Mouse (Mus musculus) limb, embryonic 15.5 days (tissue): ENCODE results near the gene Efna5. TPM values are rescaled to one million over a fixed set of nuclear protein-coding genes. Genes with fewer than 3 reads are reported as not detected.

Experiments used
- ATAC-seq: fragments of 200-750 bp; cut with Nextera tagmentation; 2 replicates; pipeline ENCODE4 v1.8.0; 2017; ENCODE audit warnings: low read depth, moderate TSS enrichment; ENCODE audit not compliant: insufficient number of reproducible peaks, low FRiP score, low TSS enrichment
- H3K27ac ChIP-seq: fragments of 300-500 bp; sonication (generic); 2 replicates; pipeline ENCODE4 v1.5.1; 2015; ENCODE audit warnings: moderate library complexity, mild to moderate bottlenecking, inconsistent platforms
- H3K27me3 ChIP-seq: fragments of 300-500 bp; sonication (generic); 2 replicates; pipeline ENCODE4 v1.6.1; 2015; ENCODE audit warnings: inconsistent platforms
- H3K36me3 ChIP-seq: fragments of 300-500 bp; sonication (generic); 2 replicates; pipeline ENCODE4 v1.6.1; 2015; ENCODE audit warnings: inconsistent platforms
- H3K4me1 ChIP-seq: fragments of 300-500 bp; sonication (generic); 2 replicates; pipeline ENCODE4 v1.6.1; 2015; ENCODE audit warnings: inconsistent platforms
- H3K4me2 ChIP-seq: fragments of 300-500 bp; sonication (generic); 2 replicates; pipeline ENCODE4 v1.6.1; 2015; ENCODE audit warnings: mild to moderate bottlenecking, inconsistent platforms
- H3K4me3 ChIP-seq: fragments of 300-500 bp; sonication (generic); 2 replicates; pipeline ENCODE4 v1.5.1; 2015; ENCODE audit warnings: mild to moderate bottlenecking, inconsistent platforms
- H3K9ac ChIP-seq: fragments of 300-500 bp; sonication (generic); 2 replicates; pipeline ENCODE4 v1.6.1; 2015; ENCODE audit warnings: inconsistent platforms
- H3K9me3 ChIP-seq: fragments of 300-500 bp; sonication (generic); 2 replicates; pipeline ENCODE4 v1.6.1; 2016; ENCODE audit warnings: inconsistent platforms
- WGBS: fragments of 180-500 bp; shearing (Covaris S2); methylation state at CpG from one replicate; pipeline ENCODE4 v1.1.7; 2015; 5-methylcytosine and 5-hydroxymethylcytosine counted together
- polyA plus RNA-seq: library from polyadenylated mRNA; unstranded; fragments of >200 nt; fragmentation: Nextera tagmentation; extraction: Ambion mirVana; gene quantifications from 2 replicates; pipeline ENCODE4 v1.2.1, GENCODE M21; 2015

Efna5 gene
- polyA plus RNA-seq, 1 experiment from 2014 or later: 62.1 TPM

DNA sequence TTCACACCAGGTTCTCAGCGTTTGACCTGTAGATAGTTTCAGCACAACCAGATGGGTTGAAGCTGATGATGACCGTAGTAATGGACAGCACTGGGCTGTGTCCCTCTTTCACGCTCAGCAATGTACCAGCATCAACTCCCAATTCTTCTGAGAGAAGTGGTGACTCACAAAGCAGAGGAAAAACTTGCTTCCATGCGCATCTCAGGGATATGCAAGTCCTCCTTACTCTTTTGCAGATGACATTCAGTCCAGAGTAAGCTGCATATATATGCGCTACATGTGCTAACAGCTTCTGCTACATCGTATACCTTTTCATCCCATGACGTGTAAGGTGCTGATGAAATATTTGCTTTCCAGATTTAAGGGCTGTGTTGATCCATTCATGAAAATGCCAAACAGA, 224.1 kb downstream of the Efna5 start:
- no peak overlapping the region for H3K27ac ChIP-seq
- no peaks in the 10 kb centered on the region for H3K27me3 ChIP-seq
- H3K4me1 ChIP-seq: peaks cover 20% of the 10 kb centered on the region
- no peak overlapping the region for H3K9ac ChIP-seq
- no peak for ATAC-seq
- no peaks in the 10 kb centered on the region for H3K36me3 ChIP-seq
- 83% methylated on average over 7 of the region's 7 CpGs for WGBS
- H3K4me3 ChIP-seq: no peak overlapping the region
- no peak overlapping the region for H3K4me2 ChIP-seq
- no peaks in the 10 kb centered on the region for H3K9me3 ChIP-seq

DNA sequence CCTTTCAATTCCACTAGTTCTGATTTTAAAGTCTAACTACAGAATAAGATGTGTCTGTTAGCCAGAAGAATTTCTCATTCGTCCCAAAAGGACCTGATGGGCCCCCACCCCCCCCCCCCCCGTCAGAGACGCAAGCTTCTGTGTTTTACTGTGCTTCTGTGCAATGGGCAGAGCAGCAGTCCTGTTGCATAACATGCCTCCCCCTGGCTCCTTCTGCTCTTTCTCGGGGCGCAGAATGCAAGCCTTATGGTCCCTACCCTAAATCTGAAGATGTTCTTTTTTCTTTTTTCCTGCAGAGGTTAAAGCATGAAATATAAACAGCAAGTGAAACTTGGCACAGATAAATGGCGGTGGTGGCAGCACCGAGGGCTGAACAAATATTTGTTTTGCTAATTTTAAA, 224.5 kb downstream of the Efna5 start:
- ATAC-seq: no peak
- WGBS: 58% methylated on average over 7 of the region's 7 CpGs
- H3K4me1 ChIP-seq: peaks cover 20% of the 10 kb centered on the region

DNA sequence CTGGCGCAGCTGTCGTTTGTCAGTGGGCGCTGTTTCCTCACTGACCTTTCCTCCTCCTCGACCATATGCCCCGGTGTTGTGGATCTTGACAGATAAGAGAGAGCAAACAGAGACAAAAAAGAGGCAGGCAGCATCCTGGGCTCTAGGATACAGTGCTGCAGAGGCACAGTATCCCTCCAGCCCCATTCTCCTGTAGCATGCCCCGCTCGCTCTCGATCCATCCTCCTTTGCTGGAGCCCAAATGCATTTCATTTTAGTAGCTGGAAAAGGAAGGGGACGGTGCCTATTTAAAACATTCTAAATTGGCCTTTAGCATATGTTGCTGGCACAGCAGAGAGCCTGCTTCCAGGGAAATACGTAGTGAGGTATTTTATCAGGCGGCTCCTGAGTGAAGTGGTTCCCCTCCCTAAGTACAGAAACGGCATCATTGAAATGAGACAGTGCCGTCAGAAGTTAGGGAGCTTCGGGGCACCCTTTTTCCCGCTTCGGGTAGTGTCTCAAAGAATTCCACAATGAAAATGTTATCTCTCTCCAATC, 225.2 kb downstream of the Efna5 start:
- peaks cover 20% of the 10 kb centered on the region for H3K4me1 ChIP-seq
- no peak for ATAC-seq
- H3K9ac ChIP-seq: no peak overlapping the region
- H3K4me2 ChIP-seq: no peak overlapping the region
- H3K27ac ChIP-seq: no peak overlapping the region
- H3K27me3 ChIP-seq: no peaks in the 10 kb centered on the region
- no peaks in the 10 kb centered on the region for H3K9me3 ChIP-seq
- H3K4me3 ChIP-seq: no peak overlapping the region
- no peaks in the 10 kb centered on the region for H3K36me3 ChIP-seq
- 55% methylated on average over 16 of the region's 16 CpGs for WGBS

More for the DNA sequence above, 224.5 kb downstream of the Efna5 start:
- Histone ChIP-seq H3K27me3 (no peaks in the 10 kb centered on the region), H3K9me3 (no peaks in the 10 kb centered on the region), H3K36me3 (no peaks in the 10 kb centered on the region), H3K4me2 (no peak overlapping the region), H3K27ac (no peak overlapping the region), H3K9ac (no peak overlapping the region), H3K4me3 (no peak overlapping the region)

DNA sequence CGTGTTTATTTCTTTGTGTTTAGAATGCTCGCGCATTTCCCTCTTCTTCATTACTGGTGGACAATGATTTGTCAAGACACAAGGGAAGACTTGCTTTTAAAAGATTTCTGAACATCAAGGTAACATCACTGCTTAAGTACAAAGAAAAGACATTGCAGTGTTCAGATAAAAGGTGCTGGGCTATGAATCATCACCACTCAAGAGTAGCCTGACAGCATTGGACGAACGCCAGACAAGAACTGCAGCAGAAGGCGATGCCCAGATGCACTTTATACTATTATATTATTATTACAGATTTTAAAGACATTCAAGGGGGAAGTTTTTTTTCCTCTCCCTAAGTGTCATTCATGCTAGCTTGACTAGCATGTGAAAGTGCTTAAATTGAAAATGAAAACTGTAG, 228.7 kb downstream of the Efna5 start:
- Histone ChIP-seq H3K36me3 (no peaks in the 10 kb centered on the region), H3K9me3 (no peaks in the 10 kb centered on the region), H3K4me2 (no peak overlapping the region), H3K27ac (no peak overlapping the region), H3K4me3 (no peak overlapping the region), H3K4me1 (peaks cover 17% of the 10 kb centered on the region), H3K9ac (no peak overlapping the region), H3K27me3 (no peaks in the 10 kb centered on the region)
- WGBS: 69% methylated on average over 6 of the region's 6 CpGs
- ATAC-seq: no peak

DNA sequence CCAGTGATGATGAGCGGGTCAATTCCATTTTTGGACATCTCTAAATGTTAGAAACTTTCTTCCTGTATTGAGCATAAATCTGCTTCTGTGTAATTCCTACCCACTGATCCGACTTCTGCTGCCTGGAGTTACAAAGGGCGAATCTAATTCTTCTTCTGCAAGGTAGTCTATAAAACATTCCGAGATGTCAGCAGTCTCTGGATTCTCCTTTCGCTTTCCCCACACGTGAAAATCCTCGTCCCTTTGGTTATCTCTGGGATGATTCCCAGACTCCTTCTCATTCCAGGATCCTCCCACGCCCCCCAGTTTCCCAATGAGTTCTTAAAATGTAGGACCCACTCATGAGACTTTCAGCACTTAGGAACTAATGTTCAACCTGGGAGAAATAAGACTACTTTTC, 229.4 kb downstream of the Efna5 start:
- H3K9ac ChIP-seq: no peak overlapping the region
- H3K27me3 ChIP-seq: no peaks in the 10 kb centered on the region
- ATAC-seq: no peak
- no peak overlapping the region for H3K27ac ChIP-seq
- H3K4me2 ChIP-seq: no peak overlapping the region
- no peaks in the 10 kb centered on the region for H3K36me3 ChIP-seq
- H3K4me1 ChIP-seq: peaks cover 17% of the 10 kb centered on the region
- H3K9me3 ChIP-seq: no peaks in the 10 kb centered on the region
- no peak overlapping the region for H3K4me3 ChIP-seq
- WGBS: 64% methylated on average over 8 of the region's 8 CpGs

DNA sequence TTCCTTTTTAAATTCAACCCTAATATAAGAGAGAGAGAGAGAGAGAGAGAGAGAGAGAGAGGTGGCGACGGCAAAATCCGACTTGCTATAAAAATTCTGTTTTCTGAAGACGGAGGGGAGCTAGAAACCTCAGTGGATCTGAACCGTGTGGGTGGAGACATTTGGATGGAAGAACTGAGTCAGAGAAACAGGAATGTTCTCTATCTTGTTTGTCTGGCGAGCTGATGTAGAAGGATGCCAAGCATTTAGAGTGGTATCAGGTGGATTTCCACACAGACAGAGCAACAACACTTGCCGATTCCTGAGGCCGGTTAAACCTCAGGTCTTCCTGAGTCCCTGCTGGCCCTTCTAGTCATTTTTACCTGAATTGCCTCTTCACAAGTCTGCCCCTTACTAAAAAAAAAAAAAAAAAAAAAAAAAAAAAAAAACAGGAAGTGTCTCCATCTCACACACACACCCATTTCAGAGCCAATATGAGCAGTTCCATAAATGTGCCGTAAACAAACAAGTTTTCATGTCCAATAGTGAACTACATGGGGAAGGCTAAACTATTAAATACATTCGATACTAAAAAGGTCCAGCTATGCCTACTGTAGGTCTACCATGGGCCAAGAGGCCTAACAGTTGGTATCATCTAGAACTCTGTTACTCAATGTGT, 231.7 kb downstream of the Efna5 start:
- ATAC-seq: no peak
- Histone ChIP-seq H3K4me1 (peaks cover 9% of the 10 kb centered on the region), H3K4me3 (no peak overlapping the region), H3K4me2 (no peak overlapping the region), H3K36me3 (no peaks in the 10 kb centered on the region), H3K27me3 (no peaks in the 10 kb centered on the region), H3K27ac (no peak overlapping the region), H3K9ac (no peak overlapping the region), H3K9me3 (no peaks in the 10 kb centered on the region)
- 57% methylated on average over 10 of the region's 10 CpGs for WGBS

DNA sequence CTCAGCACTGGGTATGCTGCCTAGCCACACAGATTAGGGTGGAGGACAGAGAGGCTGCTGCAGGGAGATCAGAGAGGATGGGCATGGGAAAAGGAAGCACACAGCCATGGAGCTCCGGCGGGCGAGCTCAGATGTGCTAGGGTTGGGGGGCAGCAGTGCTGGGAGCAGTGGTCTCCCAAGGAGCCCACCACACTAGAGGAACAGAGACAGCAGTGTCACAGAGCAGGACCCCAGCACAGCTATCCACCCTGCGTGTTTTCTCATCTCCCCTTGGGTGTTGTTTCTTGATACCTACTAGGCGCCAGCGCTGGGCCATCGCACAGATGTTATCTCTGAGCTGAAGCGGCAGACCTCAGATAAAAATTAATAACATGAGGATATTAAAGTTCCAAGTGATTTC, 234.3 kb downstream of the Efna5 start:
- Histone ChIP-seq H3K4me3 (no peak overlapping the region), H3K27ac (no peak overlapping the region), H3K9me3 (no peaks in the 10 kb centered on the region), H3K36me3 (no peaks in the 10 kb centered on the region), H3K4me1 (peaks cover 9% of the 10 kb centered on the region), H3K27me3 (no peaks in the 10 kb centered on the region), H3K4me2 (no peak overlapping the region), H3K9ac (no peak overlapping the region)
- WGBS: 89% methylated on average over 8 of the region's 8 CpGs
- no peak for ATAC-seq

DNA sequence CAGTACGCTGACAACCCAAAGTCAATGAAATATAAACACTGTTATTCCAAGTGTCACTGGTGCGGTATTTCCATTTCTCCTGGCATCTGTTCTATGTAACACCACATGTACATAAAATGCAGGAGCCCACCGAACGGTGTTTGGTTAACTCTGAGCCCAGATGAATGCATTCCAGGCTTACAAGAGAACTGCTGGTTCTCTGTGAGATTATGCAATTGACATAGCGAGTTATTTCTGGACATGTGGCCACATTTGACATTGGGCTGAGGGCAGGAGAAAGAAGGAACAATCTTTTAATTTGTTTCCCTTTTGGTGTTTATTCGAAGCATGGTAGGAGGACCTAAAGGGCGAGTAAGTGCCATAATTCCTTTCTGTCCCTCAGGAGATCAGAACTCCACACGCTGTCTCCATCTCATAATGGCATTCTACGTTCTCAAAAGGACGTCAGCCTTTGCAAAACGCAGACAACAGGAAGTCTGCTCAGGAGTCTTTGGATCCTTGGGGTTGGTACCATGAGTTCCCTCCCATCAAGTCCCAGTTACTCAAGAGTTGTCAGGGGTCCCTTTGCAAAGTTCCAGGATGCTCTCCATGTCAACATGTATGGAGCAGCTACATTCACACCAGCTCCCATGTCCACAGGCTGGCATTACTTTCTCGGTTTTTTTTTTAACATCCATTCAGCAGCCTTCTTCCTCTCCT, 238.5 kb downstream of the Efna5 start:
- no peak overlapping the region for H3K4me3 ChIP-seq
- no peaks in the 10 kb centered on the region for H3K36me3 ChIP-seq
- 67% methylated on average over 12 of the region's 12 CpGs for WGBS
- H3K27ac ChIP-seq: no peak overlapping the region
- no peaks in the 10 kb centered on the region for H3K27me3 ChIP-seq
- no peaks in the 10 kb centered on the region for H3K4me1 ChIP-seq
- no peak overlapping the region for H3K9ac ChIP-seq
- no peaks in the 10 kb centered on the region for H3K9me3 ChIP-seq
- no peak overlapping the region for H3K4me2 ChIP-seq
- no peak for ATAC-seq

DNA sequence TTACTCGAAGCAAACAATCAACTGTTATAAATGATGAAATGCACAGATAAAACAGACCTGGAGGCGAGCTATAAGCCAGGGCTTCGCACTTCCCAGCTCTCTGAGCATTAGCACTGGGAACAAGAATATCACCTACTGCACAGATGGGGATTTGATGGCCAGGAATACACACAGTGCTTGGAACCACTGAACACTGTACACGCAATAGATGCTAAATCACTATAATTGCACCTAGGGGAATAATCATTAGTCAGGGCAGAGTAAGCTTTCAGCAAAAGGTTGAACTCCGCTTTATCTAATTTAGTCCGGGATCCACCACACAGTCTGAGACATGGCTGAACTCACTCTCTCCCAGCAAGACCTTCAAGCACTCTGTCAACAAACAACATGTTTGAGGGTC, 240.5 kb downstream of the Efna5 start:
- Histone ChIP-seq H3K9ac (no peak overlapping the region), H3K27ac (no peak overlapping the region), H3K4me1 (no peaks in the 10 kb centered on the region), H3K9me3 (no peaks in the 10 kb centered on the region), H3K4me3 (no peak overlapping the region), H3K27me3 (no peaks in the 10 kb centered on the region), H3K4me2 (no peak overlapping the region), H3K36me3 (no peaks in the 10 kb centered on the region)
- ATAC-seq: no peak
- WGBS: 90% methylated on average over 6 of the region's 6 CpGs

DNA sequence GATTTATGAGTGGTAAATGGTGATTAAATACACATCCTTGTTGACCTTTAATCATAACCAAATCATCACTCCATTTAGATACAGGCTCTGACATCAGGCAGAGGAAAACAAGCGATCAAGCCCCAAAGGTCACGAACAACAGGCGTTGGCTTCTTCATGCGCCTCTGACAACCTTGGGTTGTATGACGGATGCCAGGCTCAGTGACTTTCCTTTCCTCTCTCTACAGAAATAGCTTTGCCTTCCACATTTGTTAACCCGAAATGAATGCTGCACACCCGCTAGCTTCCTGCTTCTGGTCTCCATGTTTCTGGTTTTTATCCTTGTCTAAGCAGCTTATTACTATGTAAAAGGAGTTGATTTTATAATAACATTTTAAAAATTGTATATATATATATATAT, 244.2 kb downstream of the Efna5 start:
- H3K4me2 ChIP-seq: no peak overlapping the region
- H3K36me3 ChIP-seq: no peaks in the 10 kb centered on the region
- no peak overlapping the region for H3K27ac ChIP-seq
- no peak for ATAC-seq
- H3K9ac ChIP-seq: no peak overlapping the region
- WGBS: 87% methylated on average over 7 of the region's 7 CpGs
- H3K4me3 ChIP-seq: no peak overlapping the region
- no peaks in the 10 kb centered on the region for H3K27me3 ChIP-seq
- H3K9me3 ChIP-seq: no peaks in the 10 kb centered on the region
- no peaks in the 10 kb centered on the region for H3K4me1 ChIP-seq

DNA sequence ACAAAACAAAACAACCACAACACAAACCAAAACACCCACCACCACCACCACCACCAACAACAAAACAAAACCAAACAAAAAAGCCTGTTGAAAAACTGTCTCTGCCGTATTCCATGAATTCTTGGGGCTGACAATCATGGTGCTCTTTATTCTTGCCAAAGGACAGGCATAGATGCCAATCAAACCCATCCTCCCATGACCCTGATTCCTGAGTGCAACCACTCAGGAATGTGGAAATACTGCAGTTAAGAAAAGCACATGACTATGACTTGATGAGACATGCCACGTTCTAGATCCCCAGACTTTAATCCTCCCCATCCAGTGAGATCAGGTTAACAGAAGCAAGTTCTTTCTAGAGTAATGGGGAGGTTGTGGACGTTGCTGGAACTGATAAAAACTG, 246.2 kb downstream of the Efna5 start:
- Histone ChIP-seq H3K9me3 (no peaks in the 10 kb centered on the region), H3K4me3 (no peak overlapping the region), H3K27ac (no peak overlapping the region), H3K36me3 (no peaks in the 10 kb centered on the region), H3K27me3 (no peaks in the 10 kb centered on the region), H3K4me1 (no peaks in the 10 kb centered on the region), H3K9ac (no peak overlapping the region), H3K4me2 (no peak overlapping the region)
- 59% methylated on average over 3 of the region's 3 CpGs for WGBS
- ATAC-seq: no peak

DNA sequence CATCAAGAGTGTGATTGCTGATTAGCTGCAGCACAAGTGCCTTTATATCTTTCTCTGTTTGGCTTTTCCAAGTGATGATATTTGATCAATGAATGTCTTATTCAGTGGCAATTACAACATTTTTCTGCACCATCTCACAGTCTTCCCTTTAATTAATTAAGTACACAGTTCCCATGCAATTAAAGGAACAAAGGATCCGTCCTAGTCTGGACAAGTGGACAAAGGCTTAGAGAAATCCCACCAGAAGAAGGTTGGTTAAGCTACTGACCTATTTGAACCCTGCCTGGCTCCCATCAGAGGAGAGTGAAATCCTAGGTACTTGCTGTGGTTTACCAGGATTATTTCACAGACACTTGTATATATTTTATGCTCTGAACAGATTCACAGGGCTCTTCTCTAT, 252.6 kb downstream of the Efna5 start:
- Histone ChIP-seq H3K27me3 (no peaks in the 10 kb centered on the region), H3K9me3 (no peaks in the 10 kb centered on the region), H3K36me3 (no peaks in the 10 kb centered on the region), H3K4me2 (no peak overlapping the region), H3K4me1 (peaks cover 12% of the 10 kb centered on the region), H3K27ac (no peak overlapping the region), H3K9ac (no peak overlapping the region), H3K4me3 (no peak overlapping the region)
- WGBS: 81% methylated on average over 1 of the region's 1 CpGs
- no peak for ATAC-seq
